Mouse (Mus musculus) neural tube, embryonic 11.5 days (tissue): ENCODE results near the gene Snn. TPM values are rescaled to one million over a fixed set of nuclear protein-coding genes. Genes with fewer than 3 reads are reported as not detected.

ENCODE experiments used
- ATAC-seq: fragments of 200-750 bp; cut with Nextera tagmentation; 2 replicates; pipeline ENCODE4 v1.8.0; 2017; ENCODE audit warnings: moderate number of reproducible peaks, mild to moderate bottlenecking, moderate TSS enrichment, moderate library complexity; ENCODE audit not compliant: insufficient read depth, low FRiP score, low TSS enrichment
- DNase-seq: peaks from one replicate; pipeline ENCODE4 v3.0.0-alpha.2; 2015; ENCODE audit warnings: low spot score
- H3K27ac ChIP-seq: fragments of 300-500 bp; sonication (generic); 2 replicates; pipeline ENCODE4 v1.5.1; 2014; ENCODE audit warnings: low read depth, mild to moderate bottlenecking, low read length
- H3K27me3 ChIP-seq: fragments of 300-500 bp; sonication (generic); 2 replicates; pipeline ENCODE4 v1.6.1; 2014; ENCODE audit warnings: mild to moderate bottlenecking, low read length, mixed read lengths; ENCODE audit not compliant: control insufficient read depth, insufficient read depth
- H3K36me3 ChIP-seq: fragments of 300-500 bp; sonication (generic); 2 replicates; pipeline ENCODE4 v1.6.1; 2014; ENCODE audit warnings: mild to moderate bottlenecking, low read length, moderate library complexity, mixed read lengths; ENCODE audit not compliant: control insufficient read depth, insufficient read depth
- H3K4me1 ChIP-seq: fragments of 300-500 bp; sonication (generic); 2 replicates; pipeline ENCODE4 v1.6.1; 2014; ENCODE audit warnings: low read length, mixed read lengths; ENCODE audit not compliant: control insufficient read depth, insufficient read depth
- H3K4me2 ChIP-seq: fragments of 300-500 bp; sonication (generic); 2 replicates; pipeline ENCODE4 v1.6.1; 2014; ENCODE audit warnings: low read depth, mild to moderate bottlenecking, moderate library complexity
- H3K4me3 ChIP-seq: fragments of 300-500 bp; sonication (generic); 2 replicates; pipeline ENCODE4 v1.5.1; 2014; ENCODE audit warnings: low read depth, low read length
- H3K9ac ChIP-seq: fragments of 300-500 bp; sonication (generic); 2 replicates; pipeline ENCODE4 v1.6.1; 2014; ENCODE audit warnings: mild to moderate bottlenecking, low read length
- H3K9me3 ChIP-seq: fragments of 300-500 bp; sonication (generic); 2 replicates; pipeline ENCODE4 v1.6.1; 2016; ENCODE audit warnings: low read length; ENCODE audit not compliant: control insufficient read depth
- WGBS: fragments of 180-500 bp; shearing (Covaris S2); extraction: QIAGEN DNeasy Blood & Tissue Kit; methylation state at CpG from one replicate; pipeline ENCODE4 v1.1.7; 2014; 5-methylcytosine and 5-hydroxymethylcytosine counted together
- polyA plus RNA-seq: library from polyadenylated mRNA; unstranded; fragments of >200 nt; fragmentation: Nextera tagmentation; extraction: Ambion mirVana; gene quantifications from 2 replicates; pipeline ENCODE4 v1.2.1, GENCODE M21; 2014

Snn gene
- polyA plus RNA-seq, 1 experiment from 2014 or later: 108 TPM

DNA sequence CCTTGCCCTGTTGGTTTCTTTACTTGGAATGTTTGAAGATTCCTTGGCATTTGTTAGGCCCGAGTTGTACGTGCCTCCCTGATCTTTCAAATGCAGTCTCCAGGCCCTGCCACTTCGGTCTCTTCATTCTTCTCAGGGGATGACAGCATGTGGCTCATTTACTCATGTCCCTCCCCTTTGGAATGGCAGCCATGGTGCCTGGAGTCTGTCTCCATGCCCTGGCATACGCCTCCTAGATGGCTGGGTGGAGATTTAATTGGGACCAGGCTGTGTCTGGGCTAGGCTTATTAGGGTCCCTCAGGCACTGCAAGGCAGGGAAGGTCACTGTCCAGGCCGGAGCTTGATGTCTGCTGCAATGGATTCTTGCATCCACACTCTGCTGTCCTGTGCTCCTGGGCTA lies 4.8 kb upstream of the Snn start:
- no peak for ATAC-seq
- 79% methylated on average over 5 of the region's 5 CpGs for WGBS
- no peak for DNase-seq
- Histone ChIP-seq H3K27me3 (no peaks in the 10 kb centered on the region), H3K27ac (no peak overlapping the region), H3K4me2 (no peak overlapping the region), H3K4me3 (no peak overlapping the region), H3K9me3 (no peaks in the 10 kb centered on the region), H3K4me1 (no peaks in the 10 kb centered on the region), H3K36me3 (no peaks in the 10 kb centered on the region), H3K9ac (no peak overlapping the region)

DNA sequence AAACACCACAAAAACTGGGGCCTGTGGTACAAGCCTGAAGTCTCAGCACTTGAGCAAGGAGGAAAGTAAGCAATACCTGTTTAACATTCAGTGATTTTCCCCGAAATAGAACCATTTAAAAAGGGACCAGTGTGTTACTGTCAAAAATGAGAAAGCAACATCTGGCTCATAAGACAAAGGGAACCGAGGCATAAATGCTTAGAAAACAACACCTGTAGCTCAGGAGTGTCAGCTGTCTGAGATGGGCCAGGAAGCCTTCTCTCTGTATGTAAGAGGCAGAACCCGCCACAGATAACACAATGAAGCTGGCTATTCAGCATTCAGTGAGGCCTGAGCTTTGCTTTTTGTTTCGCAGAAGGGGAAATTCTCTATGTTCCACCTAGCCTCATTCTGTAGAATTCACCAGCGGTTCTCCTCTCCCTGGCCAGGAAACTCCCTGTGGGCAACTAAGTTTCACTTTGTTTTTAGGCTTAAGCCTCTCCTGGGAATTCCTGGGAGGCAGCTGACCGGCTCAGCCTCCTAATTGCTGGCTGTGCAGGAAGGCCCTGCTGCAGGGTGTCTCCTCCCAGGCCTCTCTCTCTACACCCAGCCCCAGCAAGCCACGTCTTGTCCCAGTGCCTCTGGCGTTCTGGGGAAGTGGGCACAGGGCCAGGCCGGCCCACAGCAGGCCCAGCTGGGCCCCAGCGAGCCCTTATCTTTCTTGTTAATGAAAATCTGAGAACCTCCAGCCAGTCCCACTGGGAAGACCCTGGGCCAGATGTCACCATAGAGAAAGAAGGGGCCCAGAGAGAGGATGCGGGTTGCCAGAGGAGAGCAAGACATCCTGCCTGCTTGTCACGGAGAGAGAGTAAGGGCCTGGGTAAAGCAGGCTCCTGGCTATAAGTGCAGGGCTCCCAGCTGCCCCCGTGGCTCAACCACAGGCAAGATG lies 2.3 kb downstream of the Snn start:
- H3K27ac ChIP-seq: peak overlapping the region; percentile 31; the same call in 1 of the 2 replicates
- H3K4me3 ChIP-seq: no peak overlapping the region
- ATAC-seq: no peak
- H3K9me3 ChIP-seq: no peaks in the 10 kb centered on the region
- H3K9ac ChIP-seq: peak overlapping the region; percentile 45
- H3K36me3 ChIP-seq: no peaks in the 10 kb centered on the region
- H3K27me3 ChIP-seq: no peaks in the 10 kb centered on the region
- H3K4me2 ChIP-seq: no peak overlapping the region
- peak; percentile 52 for DNase-seq
- H3K4me1 ChIP-seq: peaks cover 23% of the 10 kb centered on the region
- WGBS: 37% methylated on average over 13 of the region's 13 CpGs

DNA sequence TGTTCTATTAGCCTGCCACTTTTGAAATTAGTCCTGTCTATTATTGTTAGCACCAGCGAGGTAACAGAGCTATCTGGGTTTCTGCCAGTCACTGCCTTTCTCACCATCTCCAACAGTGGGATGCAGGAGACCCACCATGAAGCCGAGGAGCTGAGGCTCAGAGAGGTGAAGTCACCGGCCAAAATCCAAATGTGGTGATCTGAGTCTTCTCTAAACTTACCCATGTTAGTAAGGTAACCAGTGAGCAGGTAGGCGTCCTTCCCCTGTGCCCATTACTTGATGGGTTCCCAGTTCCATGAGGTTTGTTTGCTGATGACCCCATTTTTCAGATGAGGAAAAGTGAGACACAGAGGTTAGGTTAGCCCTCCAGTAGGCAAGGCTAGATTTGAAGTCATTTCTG lies 3.6 kb downstream of the Snn start:
- H3K4me2 ChIP-seq: no peak overlapping the region
- 97% methylated on average over 4 of the region's 4 CpGs for WGBS
- DNase-seq (no peak), ATAC-seq (no peak)
- H3K4me3 ChIP-seq: no peak overlapping the region
- H3K27ac ChIP-seq: no peak overlapping the region
- no peaks in the 10 kb centered on the region for H3K27me3 ChIP-seq
- peaks cover 31% of the 10 kb centered on the region for H3K4me1 ChIP-seq
- H3K9me3 ChIP-seq: no peaks in the 10 kb centered on the region
- H3K9ac ChIP-seq: no peak overlapping the region
- H3K36me3 ChIP-seq: no peaks in the 10 kb centered on the region

DNA sequence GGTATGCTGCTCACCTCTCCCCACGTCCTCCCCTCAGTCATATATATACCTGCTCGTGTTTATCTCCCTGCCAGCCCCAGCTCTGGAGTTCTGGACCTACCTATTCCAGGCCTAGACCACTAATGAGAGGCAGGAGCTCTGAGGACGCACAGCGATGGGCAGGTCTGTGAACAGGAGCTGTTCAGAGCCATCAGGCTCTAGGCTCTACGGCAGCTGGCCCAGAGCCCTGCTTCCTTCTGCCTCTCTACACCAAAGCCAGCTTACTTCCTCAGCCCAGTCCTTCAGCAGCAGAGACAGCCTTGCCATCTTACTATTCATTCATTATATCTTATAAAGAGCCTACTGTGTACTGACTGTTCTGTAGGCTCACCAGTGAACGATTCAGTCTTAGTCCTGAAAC lies 4.0 kb downstream of the Snn start:
- Histone ChIP-seq H3K4me1 (peaks cover 35% of the 10 kb centered on the region), H3K9ac (peak overlapping the region; percentile 10; the same call in 1 of the 2 replicates), H3K4me2 (no peak overlapping the region), H3K27me3 (no peaks in the 10 kb centered on the region), H3K9me3 (no peaks in the 10 kb centered on the region), H3K27ac (no peak overlapping the region), H3K4me3 (no peak overlapping the region), H3K36me3 (no peaks in the 10 kb centered on the region)
- no peak for ATAC-seq
- 98% methylated on average over 6 of the region's 6 CpGs for WGBS
- DNase-seq: no peak

DNA sequence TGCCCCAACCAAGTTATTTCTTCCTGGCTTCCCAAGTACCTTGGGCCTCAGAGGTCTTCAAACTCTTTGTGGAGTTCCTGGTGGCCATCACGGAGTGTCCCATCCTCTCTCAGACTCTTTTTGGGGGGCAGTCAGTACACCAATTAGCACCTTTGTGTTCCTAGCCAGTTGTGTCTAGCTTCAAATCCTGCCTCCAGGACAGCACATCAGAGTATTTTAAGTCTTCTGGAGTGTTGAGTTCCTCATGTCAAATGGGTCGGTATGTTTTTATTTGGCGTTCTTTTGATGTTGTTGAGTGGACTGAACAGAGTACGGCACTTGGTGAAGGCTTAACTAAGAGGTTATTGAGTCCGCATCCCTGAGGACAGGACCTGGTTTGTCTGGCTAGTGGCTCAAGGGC lies 4.7 kb downstream of the Snn start:
- Histone ChIP-seq H3K27ac (peak overlapping the region; percentile 77; the same call in 1 of the 2 replicates), H3K4me2 (peak overlapping the region; percentile 69), H3K4me1 (peaks cover 37% of the 10 kb centered on the region), H3K9ac (peak overlapping the region; percentile 97), H3K9me3 (no peaks in the 10 kb centered on the region), H3K4me3 (peak overlapping the region; percentile 79), H3K27me3 (no peaks in the 10 kb centered on the region), H3K36me3 (no peaks in the 10 kb centered on the region)
- ATAC-seq (no peak), DNase-seq (no peak)
- WGBS: 70% methylated on average over 5 of the region's 5 CpGs

DNA sequence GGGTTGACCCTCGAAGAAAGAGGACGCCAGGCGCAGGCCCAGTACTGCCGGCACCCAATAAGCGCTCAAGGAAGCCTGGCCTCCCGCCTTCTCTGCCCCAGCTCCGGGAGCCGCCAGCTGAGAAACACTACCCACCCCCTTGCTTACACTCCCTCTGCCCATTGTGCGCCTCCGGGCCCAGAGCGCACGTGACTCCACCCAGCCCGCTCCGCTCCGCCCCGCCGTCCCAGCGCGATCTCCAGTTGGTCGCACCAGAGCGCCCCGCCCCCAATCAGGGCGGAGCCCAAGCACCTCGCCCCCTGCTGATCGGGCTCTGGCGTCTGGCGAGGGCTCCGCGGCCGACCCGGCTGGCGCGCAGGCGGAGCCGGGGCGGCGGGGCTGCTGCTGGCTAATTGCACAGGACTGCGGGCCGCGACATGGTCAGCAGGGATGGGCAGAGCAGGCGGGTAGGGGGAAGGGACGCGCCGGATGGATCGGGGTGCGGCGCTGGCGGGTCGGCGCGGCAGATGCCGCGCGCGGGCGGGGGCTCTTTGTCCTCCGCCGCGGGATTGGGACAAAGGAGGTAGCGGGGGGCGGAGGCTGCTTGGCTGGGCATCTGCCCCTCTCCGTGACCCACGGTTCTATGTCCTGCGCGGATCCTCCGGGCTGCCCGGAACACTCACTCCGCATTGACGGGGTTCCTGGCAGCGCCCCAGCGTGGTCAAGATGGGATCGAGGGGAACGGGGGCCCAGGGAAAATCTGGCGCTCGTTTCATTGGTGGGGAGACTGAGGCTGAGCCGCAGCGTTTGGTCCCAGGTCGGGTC lies 5.5 kb downstream of the Snn start, which contains the start of gene Litaf:
TSS of gene Litaf (minus strand) at position 129 of the 804 bp plus-strand sequence.
- ATAC-seq (peak; percentile 95), DNase-seq (peak; percentile 100)
- H3K9me3 ChIP-seq: no peaks in the 10 kb centered on the region
- under 1% methylated on average over 70 of the region's 78 CpGs for WGBS
- H3K27ac ChIP-seq: peak within 1 kb of the TSS; percentile 98
- H3K27me3 ChIP-seq: no peaks in the 10 kb centered on the region
- H3K4me3 ChIP-seq: peak within 1 kb of the TSS; percentile 79
- peaks cover 37% of the 10 kb centered on the region for H3K4me1 ChIP-seq
- H3K36me3 ChIP-seq: 0 out of 2 replicates have a peak, but pooled peaks cover 4% of the 10 kb centered on the region
- peak within 1 kb of the TSS; percentile 97 for H3K9ac ChIP-seq
- peak within 1 kb of the TSS; percentile 69 for H3K4me2 ChIP-seq

DNA sequence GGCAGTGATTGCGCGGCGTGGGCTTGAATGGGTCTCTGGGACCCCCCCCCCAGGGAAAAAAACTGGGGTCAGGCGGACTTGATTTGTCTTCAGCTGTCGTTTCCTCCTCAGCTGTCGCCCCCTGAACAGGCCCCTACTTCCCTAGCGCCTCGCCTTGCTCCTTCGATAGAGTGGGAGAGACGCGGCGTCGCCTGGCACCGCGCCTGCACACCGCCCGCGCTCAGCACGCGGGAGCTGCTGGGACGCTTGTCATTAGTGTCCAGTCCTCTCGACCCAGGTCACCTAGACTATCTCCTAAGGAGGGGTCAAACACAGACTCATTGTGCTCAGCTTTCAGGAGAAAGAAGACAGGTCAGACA lies 6.1 kb downstream of the Snn start:
- peak; percentile 31; the same call in 1 of the 2 replicates for ATAC-seq
- DNase-seq: peak; percentile 76
- Histone ChIP-seq H3K9ac (peak overlapping the region; percentile 97), H3K9me3 (no peaks in the 10 kb centered on the region), H3K4me2 (peak overlapping the region; percentile 69), H3K4me1 (peaks cover 37% of the 10 kb centered on the region), H3K4me3 (peak overlapping the region; percentile 79), H3K27ac (peak overlapping the region; percentile 98), H3K27me3 (no peaks in the 10 kb centered on the region), H3K36me3 (peaks cover 4% of the 10 kb centered on the region; the same call in 1 of the 2 replicates)
- 0% methylated on average over 22 of the region's 22 CpGs for WGBS

DNA sequence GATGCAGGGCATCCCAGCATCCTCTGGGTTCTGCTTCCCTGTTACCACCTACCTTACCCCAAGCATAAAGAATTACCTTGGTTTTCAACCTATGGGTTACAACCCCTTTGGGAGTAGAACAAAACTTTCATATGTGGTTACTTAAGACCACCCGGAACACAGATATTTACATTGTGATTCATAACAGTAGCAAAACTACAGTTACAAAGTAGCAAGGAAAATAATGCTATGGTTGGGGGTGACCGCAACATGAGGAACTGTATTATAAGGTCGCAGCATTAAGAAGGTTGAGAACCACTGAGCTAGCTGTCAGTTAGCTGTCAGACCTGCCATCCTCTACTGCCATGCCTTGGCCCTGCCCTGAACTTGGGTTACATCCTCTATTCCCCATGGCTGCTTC lies 7.9 kb downstream of the Snn start:
- Histone ChIP-seq H3K4me2 (peak overlapping the region; percentile 69; the same call in 1 of the 2 replicates), H3K4me3 (no peak overlapping the region), H3K27ac (no peak overlapping the region), H3K36me3 (peaks cover 10% of the 10 kb centered on the region), H3K4me1 (peaks cover 34% of the 10 kb centered on the region), H3K27me3 (no peaks in the 10 kb centered on the region), H3K9ac (no peak overlapping the region), H3K9me3 (no peaks in the 10 kb centered on the region)
- ATAC-seq: no peak
- WGBS: 97% methylated on average over 3 of the region's 3 CpGs
- no peak for DNase-seq
